Mouse (Mus musculus) liver, embryonic 16.5 days (tissue): Measurements from ENCODE around the gene Mllt1. TPM values are rescaled to one million over a fixed set of nuclear protein-coding genes. Genes with fewer than 3 reads are reported as not detected.
A peak's percentile ranks its signal among the peaks of the same experiment; 100 is the strongest.

Experiments
- ATAC-seq: fragments of 200-750 bp; cut with Nextera tagmentation; 2 replicates; pipeline ENCODE4 v1.8.0; 2017; ENCODE audit warnings: low read depth, mild to moderate bottlenecking, moderate number of reproducible peaks, moderate library complexity
- H3K27ac ChIP-seq: fragments of 300-500 bp; sonication (generic); 2 replicates; pipeline ENCODE4 v1.5.1; 2014; ENCODE audit warnings: mild to moderate bottlenecking, low read length
- H3K27me3 ChIP-seq: fragments of 300-500 bp; sonication (generic); 2 replicates; pipeline ENCODE4 v1.6.1; 2014; ENCODE audit warnings: low read depth, low read length, mixed read lengths; ENCODE audit not compliant: control insufficient read depth, insufficient read depth
- H3K36me3 ChIP-seq: fragments of 300-500 bp; sonication (generic); 2 replicates; pipeline ENCODE4 v1.6.1; 2014; ENCODE audit warnings: mild to moderate bottlenecking; ENCODE audit not compliant: control insufficient read depth, insufficient read depth
- H3K4me1 ChIP-seq: fragments of 300-500 bp; sonication (generic); 2 replicates; pipeline ENCODE4 v1.6.1; 2014; ENCODE audit warnings: low read depth, low read length, mixed read lengths; ENCODE audit not compliant: control insufficient read depth
- H3K4me2 ChIP-seq: fragments of 300-500 bp; sonication (generic); 2 replicates; pipeline ENCODE4 v1.6.1; 2014; ENCODE audit warnings: low read depth, low read length, mixed read lengths
- H3K4me3 ChIP-seq: fragments of 300-500 bp; sonication (generic); 2 replicates; pipeline ENCODE4 v1.5.1; 2014; ENCODE audit warnings: low read depth, mild to moderate bottlenecking, low read length
- H3K9ac ChIP-seq: fragments of 300-500 bp; sonication (generic); 2 replicates; pipeline ENCODE4 v1.6.1; 2014; ENCODE audit warnings: low read depth, low read length
- H3K9me3 ChIP-seq: fragments of 300-500 bp; sonication (generic); replicated peaks from 2 replicates; pipeline ENCODE4 v1.6.1; 2016; ENCODE audit warnings: low read length; ENCODE audit not compliant: control insufficient read depth
- WGBS: fragments of 180-500 bp; shearing (Covaris S2); extraction: QIAGEN DNeasy Blood & Tissue Kit; methylation state at CpG from one replicate; pipeline ENCODE4 v1.1.7; 2014; ENCODE audit not compliant: insufficient replicate concordance; 5-methylcytosine and 5-hydroxymethylcytosine counted together
- polyA plus RNA-seq: library from polyadenylated mRNA; unstranded; fragments of >200 nt; fragmentation: Nextera tagmentation; extraction: Ambion mirVana; gene quantifications from 2 replicates; pipeline ENCODE4 v1.2.1, GENCODE M21; 2015

Mllt1 gene
- polyA plus RNA-seq, 1 experiment from 2014 or later = 7.6 TPM

DNA sequence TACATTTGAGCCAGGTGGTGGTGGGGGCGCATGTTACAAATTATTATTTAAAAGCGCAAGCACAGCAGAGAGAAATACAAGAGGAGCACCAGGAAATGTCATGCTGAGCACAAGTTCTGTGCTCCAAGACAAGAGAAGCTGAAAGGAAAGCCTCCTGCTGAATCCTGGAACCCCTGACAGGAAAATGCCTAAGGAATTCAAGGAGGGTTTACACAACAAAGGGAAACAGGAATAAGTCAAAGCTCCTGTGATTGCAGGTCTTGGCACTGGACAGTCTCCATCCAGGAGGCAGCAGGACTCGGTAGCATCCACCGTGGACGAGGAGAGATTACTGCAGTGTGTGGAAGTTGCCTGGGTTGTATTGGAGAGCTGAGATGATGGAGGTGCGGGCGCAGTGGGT, 69.1 kb downstream of the Mllt1 start:
- no peak for ATAC-seq
- Histone ChIP-seq H3K9ac (no peak overlapping the region), H3K9me3 (no peaks in the 10 kb centered on the region; the same call in 1 of the 2 replicates), H3K36me3 (no peaks in the 10 kb centered on the region), H3K4me3 (no peak overlapping the region), H3K4me2 (no peak overlapping the region), H3K27ac (no peak overlapping the region), H3K27me3 (no peaks in the 10 kb centered on the region), H3K4me1 (no peaks in the 10 kb centered on the region; the same call in 1 of the 2 replicates)
- WGBS = 82% methylated on average over 7 of the region's 7 CpGs

DNA sequence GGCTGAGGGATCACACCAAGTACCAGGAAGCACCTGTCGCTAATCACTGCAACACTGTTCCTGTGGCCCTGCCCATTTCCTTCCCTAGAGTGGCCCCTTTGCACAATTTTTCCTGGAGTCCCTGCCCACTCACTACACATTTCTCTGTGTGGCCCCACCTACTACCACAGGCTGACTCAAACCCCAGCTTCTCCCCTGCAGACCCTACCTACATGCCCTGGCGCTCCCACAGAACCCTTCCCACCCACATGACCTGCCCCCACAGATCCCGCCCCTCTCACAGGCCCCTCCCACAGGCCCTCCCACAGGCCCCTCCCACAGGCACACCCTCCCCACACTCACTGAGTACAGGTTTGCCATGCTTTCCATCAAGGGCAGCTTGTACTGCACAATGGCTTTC, 74.0 kb downstream of the Mllt1 start:
- H3K9me3 ChIP-seq = no peaks in the 10 kb centered on the region; the same call in 1 of the 2 replicates
- H3K4me3 ChIP-seq = no peak overlapping the region
- WGBS = 5% methylated on average over 3 of the region's 3 CpGs
- no peaks in the 10 kb centered on the region for H3K27me3 ChIP-seq
- H3K4me1 ChIP-seq = no peaks in the 10 kb centered on the region; the same call in 1 of the 2 replicates
- H3K36me3 ChIP-seq = no peaks in the 10 kb centered on the region
- H3K4me2 ChIP-seq = no peak overlapping the region
- peak; percentile 60 for ATAC-seq
- H3K27ac ChIP-seq = no peak overlapping the region
- no peak overlapping the region for H3K9ac ChIP-seq

DNA sequence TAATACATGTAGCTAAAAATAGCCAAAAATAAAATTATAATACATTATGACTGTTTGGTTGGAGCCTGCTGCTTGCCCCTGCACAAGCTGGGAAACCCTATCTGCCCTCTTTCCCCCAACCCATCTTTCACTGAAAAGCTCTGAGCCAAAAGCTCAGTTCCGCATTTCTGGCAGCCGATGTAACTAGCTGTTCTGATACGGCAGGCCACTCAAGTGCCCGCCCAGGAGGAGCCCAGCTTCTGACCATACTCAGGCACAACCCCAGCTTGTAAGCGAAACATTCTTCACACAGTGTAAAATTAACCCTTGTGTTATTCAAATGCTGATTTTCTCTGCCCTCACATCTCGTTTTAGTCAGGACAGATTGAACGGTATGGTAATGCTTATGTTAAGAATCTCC, 76.3 kb downstream of the Mllt1 start:
- no peaks in the 10 kb centered on the region; the same call in 1 of the 2 replicates for H3K4me1 ChIP-seq
- no peak overlapping the region for H3K4me3 ChIP-seq
- H3K9ac ChIP-seq = no peak overlapping the region
- ATAC-seq = no peak
- no peak overlapping the region for H3K4me2 ChIP-seq
- H3K36me3 ChIP-seq = no peaks in the 10 kb centered on the region
- H3K27ac ChIP-seq = no peak overlapping the region
- WGBS = 39% methylated on average over 7 of the region's 7 CpGs
- no peaks in the 10 kb centered on the region for H3K27me3 ChIP-seq
- H3K9me3 ChIP-seq = no peaks in the 10 kb centered on the region

DNA sequence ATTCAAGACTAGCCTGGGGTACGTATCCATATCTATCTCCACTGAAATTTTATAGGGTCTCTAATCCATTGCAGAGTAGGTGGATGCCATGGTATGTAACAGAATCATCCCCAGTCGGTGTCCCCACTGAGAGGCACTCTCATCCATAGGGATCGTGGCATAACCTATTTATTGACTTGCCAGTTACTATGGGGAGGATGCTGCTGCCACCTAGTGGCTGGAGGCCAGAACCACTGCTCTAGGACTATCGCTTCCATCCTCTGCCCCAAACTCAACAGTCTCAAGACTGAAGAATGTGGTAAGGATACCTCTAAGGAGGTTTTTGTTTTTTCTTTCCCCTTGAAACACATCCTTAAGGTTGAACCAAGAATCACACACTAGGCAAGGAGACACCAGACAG, 77.0 kb downstream of the Mllt1 start:
- Histone ChIP-seq H3K9ac (no peak overlapping the region), H3K27me3 (no peaks in the 10 kb centered on the region), H3K27ac (no peak overlapping the region), H3K4me1 (no peaks in the 10 kb centered on the region; the same call in 1 of the 2 replicates), H3K4me3 (no peak overlapping the region), H3K4me2 (no peak overlapping the region), H3K36me3 (no peaks in the 10 kb centered on the region), H3K9me3 (no peaks in the 10 kb centered on the region)
- 49% methylated on average over 4 of the region's 4 CpGs for WGBS
- ATAC-seq = no peak

DNA sequence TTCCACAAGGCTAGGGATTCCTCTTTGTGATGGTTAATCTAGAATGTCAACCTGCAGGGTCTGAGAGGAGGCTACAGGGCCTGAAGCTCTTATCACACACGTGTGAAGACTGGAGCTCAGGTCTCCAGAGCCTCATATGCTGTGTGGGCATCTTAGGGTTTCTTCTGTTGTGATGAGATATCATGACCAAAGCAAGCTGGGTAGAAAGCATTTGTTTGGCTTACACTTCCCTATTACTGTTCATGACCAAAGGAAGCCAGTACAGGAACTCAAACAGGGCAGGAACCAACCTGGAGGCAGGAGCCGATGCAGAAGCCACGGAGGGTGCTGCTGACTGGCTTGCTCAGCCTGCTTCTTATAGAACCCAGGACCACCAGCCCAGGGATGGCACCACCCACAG, 79.8 kb downstream of the Mllt1 start:
- 32% methylated on average over 3 of the region's 3 CpGs for WGBS
- no peaks in the 10 kb centered on the region for H3K27me3 ChIP-seq
- no peak overlapping the region for H3K27ac ChIP-seq
- no peaks in the 10 kb centered on the region for H3K4me1 ChIP-seq
- H3K9me3 ChIP-seq = no peaks in the 10 kb centered on the region
- H3K9ac ChIP-seq = no peak overlapping the region
- no peaks in the 10 kb centered on the region for H3K36me3 ChIP-seq
- ATAC-seq = no peak
- H3K4me3 ChIP-seq = no peak overlapping the region
- H3K4me2 ChIP-seq = no peak overlapping the region

DNA sequence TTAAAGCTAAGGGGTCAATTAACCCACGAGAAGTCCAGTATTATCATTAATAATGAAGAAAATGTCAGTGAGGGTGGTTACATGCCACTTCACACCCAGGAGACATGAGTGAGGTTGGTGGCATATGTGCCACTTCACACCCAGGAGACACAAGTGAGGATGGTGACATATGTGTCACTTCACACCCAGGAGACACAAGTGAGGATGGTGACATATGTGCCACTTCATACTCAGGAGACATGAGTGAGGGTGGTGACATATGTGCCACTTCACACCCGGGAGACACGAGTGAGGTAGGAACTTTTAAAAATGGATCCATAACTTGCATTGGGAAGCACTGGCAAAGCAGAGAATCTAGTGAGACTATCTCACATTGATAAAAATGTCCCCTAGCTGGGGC, 84.0 kb downstream of the Mllt1 start:
- Histone ChIP-seq H3K4me1 (no peaks in the 10 kb centered on the region), H3K27me3 (no peaks in the 10 kb centered on the region), H3K36me3 (no peaks in the 10 kb centered on the region), H3K9ac (no peak overlapping the region), H3K27ac (no peak overlapping the region), H3K4me2 (no peak overlapping the region), H3K9me3 (no peaks in the 10 kb centered on the region), H3K4me3 (no peak overlapping the region)
- 59% methylated on average over 3 of the region's 3 CpGs for WGBS
- ATAC-seq = no peak

DNA sequence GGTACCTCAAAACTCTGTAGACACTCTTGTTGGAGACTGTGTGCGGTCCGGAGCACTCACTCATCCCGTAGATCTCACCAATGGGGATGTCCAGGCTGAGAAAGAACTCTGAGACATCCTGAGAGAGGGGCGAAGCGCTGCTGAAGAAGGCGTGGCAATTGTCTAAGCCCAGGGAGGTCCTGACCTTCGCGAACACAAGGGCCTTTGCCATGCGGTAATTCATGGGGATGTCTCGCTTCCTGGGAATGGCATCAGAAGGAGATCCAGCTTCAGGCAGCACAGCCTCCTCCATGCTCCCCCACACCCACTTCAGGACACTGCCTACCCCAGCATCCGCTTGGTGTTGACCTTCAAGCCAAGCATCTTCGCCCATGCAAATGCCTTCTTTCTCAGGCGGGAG, 85.5 kb downstream of the Mllt1 start:
- Histone ChIP-seq H3K4me2 (no peak overlapping the region), H3K9ac (no peak overlapping the region), H3K36me3 (no peaks in the 10 kb centered on the region), H3K4me1 (no peaks in the 10 kb centered on the region), H3K4me3 (no peak overlapping the region), H3K27ac (no peak overlapping the region), H3K27me3 (no peaks in the 10 kb centered on the region), H3K9me3 (no peaks in the 10 kb centered on the region)
- ATAC-seq = no peak
- 79% methylated on average over 13 of the region's 13 CpGs for WGBS

DNA sequence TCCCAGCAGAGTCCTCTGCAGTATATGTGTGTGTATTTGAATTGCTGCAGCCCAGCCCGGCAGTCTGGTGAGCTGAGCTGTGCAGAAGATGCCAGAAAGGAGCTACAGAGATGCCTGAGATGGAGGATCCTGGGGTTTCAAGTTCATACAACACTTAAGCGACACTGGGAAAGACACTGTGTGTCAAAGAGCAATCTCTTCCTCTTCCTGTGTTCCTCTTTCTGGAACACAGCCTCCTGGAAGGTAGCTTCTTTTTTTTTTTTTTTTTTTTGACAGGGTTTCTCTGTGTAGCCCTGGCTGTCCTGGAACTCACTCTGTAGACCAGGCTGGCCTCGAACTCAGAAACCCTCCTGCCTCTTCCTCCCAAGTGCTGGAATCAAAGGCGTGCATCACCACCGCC, 86.4 kb downstream of the Mllt1 start:
- no peak for ATAC-seq
- WGBS = 54% methylated on average over 5 of the region's 5 CpGs

DNA sequence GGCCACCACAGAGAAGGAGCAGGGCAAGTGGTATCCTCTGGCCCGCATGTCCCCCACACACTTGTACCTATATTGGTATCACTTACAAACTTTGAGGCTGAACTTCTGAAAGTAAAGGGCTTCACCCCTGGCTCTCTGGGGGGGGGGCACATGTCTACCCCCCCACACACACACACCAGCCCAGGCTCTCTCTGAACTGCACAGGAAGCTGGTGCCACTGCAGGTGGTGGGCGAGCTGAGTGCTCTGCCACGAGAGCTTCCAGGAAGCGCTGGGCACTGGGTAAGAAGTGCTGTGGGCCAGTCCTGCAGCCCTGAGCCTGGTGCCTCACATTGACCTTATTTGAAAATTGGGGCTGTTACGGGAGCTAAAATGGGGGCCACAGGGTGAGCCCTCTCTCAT, 91.5 kb downstream of the Mllt1 start:
- no peak overlapping the region for H3K27ac ChIP-seq
- no peak overlapping the region for H3K4me2 ChIP-seq
- no peak overlapping the region for H3K9ac ChIP-seq
- no peak for ATAC-seq
- no peaks in the 10 kb centered on the region for H3K9me3 ChIP-seq
- WGBS = 56% methylated on average over 5 of the region's 5 CpGs
- no peaks in the 10 kb centered on the region for H3K27me3 ChIP-seq
- H3K4me3 ChIP-seq = no peak overlapping the region
- H3K36me3 ChIP-seq = no peaks in the 10 kb centered on the region
- H3K4me1 ChIP-seq = no peaks in the 10 kb centered on the region

More for the DNA sequence above, 86.4 kb downstream of the Mllt1 start:
- no peak overlapping the region for H3K4me3 ChIP-seq
- H3K36me3 ChIP-seq = no peaks in the 10 kb centered on the region
- no peak overlapping the region for H3K4me2 ChIP-seq
- no peak overlapping the region for H3K9ac ChIP-seq
- no peaks in the 10 kb centered on the region for H3K9me3 ChIP-seq
- H3K27me3 ChIP-seq = no peaks in the 10 kb centered on the region
- H3K4me1 ChIP-seq = no peaks in the 10 kb centered on the region
- no peak overlapping the region for H3K27ac ChIP-seq
